Mouse (Mus musculus): ENCODE measurements around the gene Tpgs1.
A peak's percentile ranks its signal among the peaks of the same experiment; 100 is the strongest.

Gene Tpgs1

DNA sequence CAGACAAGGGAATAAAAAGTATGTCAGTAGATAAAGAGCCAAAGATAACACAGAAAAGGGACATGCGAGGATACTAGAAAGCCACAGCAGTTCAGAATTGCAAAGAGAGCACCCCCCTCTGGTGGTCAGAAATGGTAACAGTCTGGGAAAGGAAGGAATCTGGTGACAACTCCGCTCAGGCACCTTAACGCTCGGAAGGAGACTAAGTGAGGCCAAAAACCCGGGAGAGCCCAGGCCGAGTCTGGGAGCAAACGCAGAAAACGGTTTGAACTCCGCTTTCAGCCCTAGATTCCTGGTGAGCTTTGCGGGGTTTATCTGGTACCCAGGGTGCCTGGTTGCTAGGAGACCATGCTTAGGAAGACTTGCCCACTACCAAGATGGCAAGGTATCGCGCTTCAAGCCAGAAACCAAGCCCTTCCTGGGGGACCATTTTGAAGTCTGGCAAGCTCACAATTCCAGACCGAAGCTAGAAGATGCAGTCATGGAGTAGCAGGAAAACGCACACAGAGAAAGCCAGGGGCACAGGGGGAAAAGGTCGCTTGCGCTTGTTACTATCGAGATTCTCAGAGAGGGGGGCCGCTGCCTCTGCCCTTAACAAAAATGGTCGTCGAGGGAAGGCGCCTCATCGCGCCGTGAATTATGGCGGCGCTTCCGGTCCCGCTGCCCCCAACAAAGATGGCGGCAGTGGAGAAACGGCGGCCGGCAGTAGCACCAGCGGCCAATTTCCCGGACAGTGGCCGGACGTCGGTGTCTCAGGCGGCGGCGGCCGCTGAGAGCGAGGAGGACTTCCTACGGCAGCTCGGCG, at the start of gene Tpgs1:
Tpgs1 (plus strand) TSS at position 599 of the 805 bp plus-strand sequence.
- DNase-seq (ENCODE audit: extremely low spot score, low spot score): peak; percentile 97

DNA sequence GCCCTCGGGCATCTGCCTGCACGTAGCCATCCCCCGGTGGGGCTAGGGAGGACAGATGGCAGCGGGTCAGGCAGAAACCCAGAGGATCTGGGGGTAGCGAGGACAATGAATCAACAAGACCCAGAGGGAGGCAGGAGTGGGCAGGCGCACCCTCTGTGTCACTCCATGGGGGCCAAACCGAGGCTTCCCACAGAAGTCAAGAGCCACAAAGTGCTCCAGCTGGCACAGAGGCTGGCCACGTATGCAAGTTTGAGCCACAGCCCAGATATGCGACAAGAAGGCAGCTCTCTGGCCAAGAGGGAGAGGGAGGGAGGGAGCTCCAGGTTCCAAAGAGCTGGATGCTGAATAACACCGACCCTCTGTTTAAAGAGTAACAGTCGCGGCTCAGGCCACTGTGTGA, 45.2 kb upstream of the Tpgs1 start:
- no peak for DNase-seq (ENCODE audit: extremely low spot score, low spot score)

DNA sequence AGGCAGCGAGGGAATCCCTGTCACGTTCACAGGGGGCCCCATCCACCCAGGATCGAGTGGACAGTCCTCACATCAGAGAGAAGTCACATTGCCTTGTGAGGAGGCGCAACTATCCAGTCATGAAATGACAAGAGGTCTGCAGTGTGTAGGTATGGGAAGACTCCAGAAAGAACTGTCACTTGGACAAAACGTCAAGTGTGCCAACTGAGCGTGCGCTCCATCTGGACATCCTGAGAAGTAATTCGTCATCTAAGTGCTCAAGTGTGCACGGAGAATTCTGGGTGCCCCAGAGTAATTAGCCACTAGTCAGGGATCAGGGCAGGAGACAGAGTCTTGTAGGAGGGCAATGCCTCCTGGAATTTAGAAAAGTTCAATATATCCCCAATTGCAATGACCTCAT, 43.8 kb upstream of the Tpgs1 start:
- DNase-seq (ENCODE audit: extremely low spot score, low spot score): no peak

DNA sequence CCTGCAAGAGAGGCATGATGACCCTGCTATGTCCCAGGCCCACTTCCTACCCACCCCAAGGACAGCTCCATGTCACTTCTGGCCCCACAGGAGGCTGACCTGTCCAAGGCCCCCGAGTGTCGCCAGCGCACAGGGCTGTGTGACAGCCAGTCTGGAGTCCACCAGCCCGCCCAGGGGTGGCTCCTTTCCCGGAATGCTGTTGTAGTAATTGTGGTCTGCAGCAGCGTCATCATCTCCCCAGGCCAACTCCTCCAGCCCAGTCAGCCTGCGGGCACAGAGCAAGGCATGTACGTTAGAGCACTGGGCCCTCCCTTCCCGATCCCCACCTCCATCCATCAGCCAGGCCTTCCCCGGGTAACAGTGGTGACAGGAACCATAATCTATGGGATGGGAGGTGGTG, 43.0 kb upstream of the Tpgs1 start:
- no peak for DNase-seq (ENCODE audit: extremely low spot score, low spot score)

DNA sequence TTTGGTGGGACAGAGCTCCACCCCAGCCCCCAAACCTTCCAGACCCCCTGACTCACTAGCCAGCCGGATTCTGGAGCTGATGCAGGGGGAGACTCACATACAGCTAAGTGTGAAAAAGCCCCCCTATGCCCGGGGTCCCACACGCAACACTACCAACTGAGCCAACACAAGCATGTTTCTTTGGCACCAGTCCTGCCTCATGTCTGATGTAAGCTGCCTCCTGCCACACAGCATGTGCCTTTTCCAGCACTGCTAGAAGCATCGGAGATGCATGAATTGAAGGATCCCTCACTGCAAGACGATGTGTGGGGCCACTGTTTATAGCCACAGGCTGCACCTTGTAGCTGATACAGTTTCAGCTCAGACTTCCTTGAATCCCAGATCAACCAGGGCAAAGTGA, 40.8 kb upstream of the Tpgs1 start:
- no peak for DNase-seq (ENCODE audit: extremely low spot score, low spot score)

DNA sequence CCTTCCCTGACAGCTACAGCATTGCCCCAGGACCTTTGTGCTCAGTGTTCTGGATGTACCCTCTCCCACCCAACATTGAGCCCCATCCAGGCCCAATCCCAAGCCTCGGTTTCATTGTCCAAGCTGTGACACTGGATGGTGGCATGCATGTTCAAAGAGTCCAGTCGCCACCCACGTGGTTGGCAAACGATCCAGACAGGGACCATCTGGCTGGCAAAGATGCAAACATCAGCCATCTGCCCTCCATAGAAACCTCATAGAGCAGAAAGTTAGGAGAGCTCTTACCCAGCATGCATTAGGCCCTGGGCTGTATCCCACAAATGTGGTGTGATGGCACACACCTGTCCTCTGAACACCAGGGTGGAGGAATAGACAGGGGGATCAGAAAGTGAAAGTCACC, 37.7 kb upstream of the Tpgs1 start:
- no peak for DNase-seq (ENCODE audit: extremely low spot score, low spot score)

DNA sequence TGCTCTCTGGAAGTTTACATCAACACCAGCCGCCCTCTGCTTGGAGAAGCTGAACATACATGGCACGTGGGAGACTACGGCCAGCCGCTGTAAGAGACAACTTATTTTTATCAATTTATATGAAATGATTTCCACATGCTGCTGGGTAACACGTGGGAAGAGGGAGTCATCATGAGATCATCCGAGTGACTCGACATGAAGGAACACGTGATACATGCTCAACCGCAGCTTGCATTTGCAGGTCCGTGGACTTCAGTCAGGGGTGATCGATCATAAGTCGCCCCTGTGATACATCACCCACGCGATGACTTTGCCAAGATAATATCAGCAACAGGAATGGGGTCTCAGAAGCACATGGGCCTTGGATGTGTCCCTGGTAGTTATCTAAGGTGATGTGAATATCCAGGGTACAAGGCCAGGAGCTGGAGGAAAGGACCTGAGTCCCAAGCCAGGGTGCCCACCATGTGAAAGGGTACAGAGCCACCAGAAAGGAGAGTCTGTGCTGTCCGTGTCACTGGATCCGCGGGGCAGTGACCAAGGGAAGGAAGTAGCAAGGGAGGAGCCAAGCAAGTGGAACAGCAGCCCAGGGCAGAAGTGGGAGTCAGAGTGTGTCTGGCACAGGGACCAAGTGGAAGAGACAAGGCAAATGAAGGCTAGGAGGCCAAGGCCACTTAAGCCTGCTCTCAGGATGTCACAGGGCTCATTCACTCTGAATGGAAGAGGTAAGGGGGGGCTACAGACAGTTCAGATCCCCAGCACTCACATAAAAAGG, 36.0 kb upstream of the Tpgs1 start:
- no peak for DNase-seq (ENCODE audit: extremely low spot score, low spot score)

DNA sequence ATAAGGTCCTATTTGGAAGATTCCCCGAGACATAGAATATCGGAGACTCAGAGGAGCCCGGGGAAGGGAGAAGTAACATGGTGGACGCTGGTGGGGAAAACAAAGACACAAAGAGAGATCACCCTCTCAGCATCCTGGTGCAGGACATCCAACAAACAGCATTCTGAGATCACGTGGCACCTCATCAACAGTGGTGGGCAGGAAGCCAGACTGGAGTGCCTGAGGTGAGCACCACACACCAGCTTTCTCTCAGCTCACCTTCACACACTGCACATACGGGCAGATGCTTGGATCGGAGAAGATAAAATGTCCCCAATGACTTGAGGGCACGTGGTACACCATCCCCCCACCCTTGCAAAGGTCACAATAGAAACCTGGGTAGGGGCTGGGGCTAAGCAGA, 32.9 kb upstream of the Tpgs1 start:
- DNase-seq (ENCODE audit: extremely low spot score, low spot score): no peak

DNA sequence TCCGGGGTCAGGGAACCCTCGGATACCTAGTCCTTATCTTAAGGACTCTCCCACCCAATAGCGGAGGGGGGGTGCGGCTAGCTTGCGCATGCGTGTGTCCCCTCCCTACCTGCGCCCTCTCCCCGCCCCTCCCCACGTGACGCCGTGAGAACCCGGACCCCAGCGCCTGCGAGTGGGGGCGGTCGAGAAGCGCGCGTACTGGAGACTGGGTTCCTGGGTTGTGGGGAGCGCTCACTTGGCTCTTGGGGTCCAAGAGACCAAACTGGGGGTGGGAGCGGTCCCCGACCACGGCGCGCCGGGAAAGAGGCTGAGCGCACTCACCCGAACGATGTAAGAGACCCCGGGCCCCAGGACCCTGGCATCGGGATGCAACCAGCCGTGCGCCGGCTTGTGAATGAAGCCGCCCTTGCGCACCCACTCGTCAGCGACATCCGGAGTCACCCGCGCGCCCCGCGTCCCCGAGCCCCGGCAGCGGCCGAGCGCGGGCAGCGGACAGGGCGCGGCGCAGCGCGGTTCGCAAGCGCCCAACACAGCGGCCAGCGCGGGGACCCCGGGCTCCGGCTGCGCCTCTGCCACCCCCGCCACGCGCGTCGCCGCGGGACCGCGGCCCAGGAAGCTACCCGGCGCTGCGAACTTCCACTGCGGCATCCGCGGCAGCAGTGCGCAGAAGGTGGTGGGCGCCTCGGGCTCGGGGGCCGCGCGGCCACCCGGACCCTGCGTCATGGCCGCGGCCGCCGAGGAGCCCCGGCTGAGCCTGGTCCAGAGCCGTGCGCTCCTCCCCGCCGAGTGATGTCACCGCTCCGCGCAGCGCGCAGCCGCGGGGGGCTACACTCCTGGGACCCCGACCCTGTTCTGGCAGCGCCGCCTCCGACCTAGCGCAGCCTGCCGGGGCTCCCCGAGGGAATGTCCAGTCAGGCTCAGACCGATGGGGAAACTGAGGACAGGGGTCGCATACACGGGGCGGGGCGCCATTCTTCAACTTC, 31.8 kb upstream of the Tpgs1 start, which contains the start of gene Shc2:
Shc2 (minus strand) TSS at position 791 of the 983 bp plus-strand sequence.
- DNase-seq (ENCODE audit: extremely low spot score, low spot score): peak; percentile 75

DNA sequence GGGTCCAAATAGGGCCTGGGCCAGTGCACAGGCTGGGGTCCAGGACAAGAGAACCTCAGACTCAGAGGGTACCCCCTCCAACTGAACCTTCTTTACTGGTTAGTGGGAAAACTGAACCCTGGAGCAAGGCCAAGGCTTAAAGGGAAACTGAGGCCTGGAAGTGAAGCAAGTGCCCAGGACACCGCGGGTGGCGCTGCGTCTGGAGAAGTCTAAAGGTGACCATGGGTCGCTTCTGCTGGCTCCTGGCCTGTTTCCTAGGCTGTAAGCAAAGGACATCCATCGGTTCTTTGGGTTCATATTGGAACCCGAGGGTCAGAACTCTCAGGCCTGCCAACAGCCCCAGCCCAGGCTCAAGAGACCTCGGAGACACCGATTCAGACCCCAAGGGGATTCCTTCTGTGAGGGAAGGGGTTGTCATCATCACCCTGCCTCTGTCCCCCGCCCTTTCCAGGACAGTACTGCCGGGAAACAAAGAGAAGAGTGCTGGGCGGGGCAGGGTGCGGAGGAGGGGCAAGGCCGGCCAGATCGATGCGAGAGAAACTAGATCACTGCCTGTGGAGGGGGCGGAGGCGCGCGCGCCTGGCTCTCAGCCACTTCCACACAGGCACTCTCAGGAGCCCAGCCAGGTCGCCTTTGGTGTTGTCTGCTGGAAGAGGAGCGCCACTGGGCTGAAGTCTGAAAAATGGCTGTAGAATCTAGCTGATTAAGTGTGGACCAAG, 30.5 kb upstream of the Tpgs1 start:
- DNase-seq (ENCODE audit: extremely low spot score, low spot score): peak; percentile 70

DNA sequence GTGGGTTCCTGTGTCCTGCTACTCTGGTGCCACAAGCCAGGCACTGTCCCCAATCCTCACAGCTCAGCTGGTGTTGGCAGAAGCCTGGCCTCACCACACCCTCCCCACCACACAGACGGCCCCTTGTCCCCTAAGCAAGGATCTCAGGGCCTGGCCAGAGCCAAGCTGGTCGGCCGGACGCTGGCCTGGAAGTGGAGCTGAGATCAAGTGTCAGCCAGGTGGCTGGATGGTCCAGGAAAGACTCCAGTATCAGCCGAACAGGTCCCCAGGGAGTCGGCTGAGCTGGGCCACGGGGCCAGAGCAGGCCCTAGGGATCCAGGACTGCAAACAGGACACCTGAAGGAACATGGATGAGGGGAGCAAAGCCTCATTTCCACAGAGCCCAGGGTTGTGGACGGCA, 23.5 kb upstream of the Tpgs1 start, which contains the start of gene Odf3l2:
Odf3l2 (minus strand) TSS at position 28 of the 400 bp plus-strand sequence.
- no peak for DNase-seq (ENCODE audit: extremely low spot score, low spot score)

DNA sequence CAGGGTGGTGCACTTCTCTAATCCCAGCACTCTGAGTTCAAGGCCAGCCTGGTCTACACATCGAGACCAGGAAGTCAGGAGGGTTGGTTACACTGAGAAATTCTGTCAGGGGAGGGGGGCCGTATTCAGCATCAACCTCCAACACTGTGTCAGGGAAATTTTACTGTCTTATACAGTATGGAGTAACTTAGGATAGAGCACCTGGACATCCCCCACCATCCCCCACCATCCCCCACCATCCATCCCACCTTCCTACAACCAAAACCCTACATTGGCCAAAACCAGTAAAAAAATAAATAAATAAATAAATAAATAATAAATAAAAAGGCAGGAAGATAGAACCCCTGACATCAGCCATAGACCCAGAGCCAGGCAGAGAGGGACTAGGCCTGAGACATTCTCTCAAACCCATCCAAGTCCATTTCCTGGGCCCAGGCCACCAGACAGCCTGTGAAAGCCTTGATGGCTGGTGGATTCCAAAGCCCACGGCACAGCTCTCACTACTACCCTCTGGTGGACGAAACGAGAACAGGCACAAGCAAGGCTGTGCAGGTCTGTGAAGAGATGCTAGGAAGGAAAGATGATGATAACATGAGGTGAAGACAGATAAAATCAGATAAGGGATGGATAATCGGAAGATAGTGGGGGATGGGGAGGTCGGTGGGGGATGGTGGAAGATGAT, 20.0 kb upstream of the Tpgs1 start:
- DNase-seq (ENCODE audit: extremely low spot score, low spot score): peak; percentile 73

DNA sequence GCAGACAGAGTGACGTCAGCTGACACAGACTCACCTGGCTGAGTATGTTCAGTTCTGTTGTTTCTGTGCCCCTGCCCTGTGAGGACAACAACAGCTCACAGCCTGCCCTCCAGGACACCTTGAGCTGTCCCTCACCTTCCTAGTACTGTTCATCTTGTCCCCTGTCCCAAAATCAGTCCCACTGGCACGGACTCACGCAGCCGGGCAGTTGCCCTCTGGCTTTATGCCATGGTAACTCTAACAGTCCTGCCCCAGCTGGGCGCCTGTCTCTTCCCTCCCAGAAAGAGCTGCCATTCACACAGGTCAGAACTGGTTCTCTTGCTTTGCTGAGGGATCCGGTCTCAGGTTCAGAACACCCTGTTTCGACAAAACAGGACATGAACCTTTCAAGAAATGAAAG, 16.4 kb upstream of the Tpgs1 start:
- no peak for DNase-seq (ENCODE audit: extremely low spot score, low spot score)

DNA sequence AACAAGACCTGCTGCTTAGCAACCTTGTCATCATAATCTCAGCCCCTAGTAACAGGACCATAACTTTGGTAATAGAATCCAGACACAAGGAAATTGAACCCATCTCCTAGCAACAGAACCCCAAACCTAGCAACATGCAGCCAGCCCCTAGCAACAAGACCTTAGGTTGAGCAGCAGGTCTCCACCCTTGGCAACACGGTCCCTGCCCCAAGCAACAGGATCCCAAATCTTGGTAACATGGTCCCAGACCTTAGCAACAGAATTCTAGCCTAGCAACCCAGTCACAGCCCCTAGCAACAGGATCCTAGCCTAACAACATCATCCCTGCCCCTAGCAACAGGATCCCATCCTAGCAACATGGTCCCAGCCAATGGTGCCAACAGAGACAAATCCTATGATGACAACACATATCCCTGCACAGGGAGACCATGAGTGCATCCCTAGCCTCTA, 14.2 kb upstream of the Tpgs1 start:
- DNase-seq (ENCODE audit: extremely low spot score, low spot score): peak; percentile 29

DNA sequence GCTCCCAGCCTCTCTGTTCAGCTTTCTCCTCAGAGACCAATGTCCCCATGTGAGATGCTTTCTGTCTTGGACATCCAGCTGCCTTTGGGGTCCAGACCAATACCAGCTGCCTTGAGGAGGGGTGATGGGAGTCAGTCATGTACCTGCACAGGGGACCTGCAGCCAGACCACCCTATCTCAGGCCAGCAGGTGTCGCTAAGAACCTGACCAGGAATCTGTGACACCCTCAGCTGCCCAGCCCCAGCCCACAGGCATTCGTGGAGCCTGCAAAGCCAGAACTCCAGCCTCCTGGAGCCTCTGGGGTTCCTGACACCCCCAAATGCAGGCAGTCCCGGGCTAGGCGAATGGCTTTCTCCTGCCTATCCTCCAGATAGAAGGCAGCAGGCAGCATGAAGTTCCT, 10.3 kb upstream of the Tpgs1 start:
- DNase-seq (ENCODE audit: extremely low spot score, low spot score): no peak

DNA sequence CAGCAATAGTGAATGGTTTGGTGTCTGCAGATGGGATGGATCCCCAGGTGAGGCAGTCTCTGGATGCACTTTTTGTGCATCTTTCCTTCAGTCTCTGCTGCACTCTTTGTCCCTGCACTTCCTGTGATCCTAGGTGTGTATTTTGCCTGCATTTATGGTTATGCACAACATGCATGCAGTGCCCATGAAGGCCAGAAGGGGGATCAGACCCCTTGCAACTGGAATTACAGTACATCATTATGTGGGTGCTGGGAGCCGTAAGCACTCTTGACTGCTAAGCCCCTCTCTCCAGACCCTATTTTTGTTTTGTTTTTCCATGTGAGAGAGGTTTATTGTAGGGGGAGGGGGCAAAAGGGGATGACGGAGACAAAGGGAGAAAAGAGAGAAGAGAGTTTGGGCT, 8.9 kb upstream of the Tpgs1 start:
- DNase-seq (ENCODE audit: extremely low spot score, low spot score): no peak

DNA sequence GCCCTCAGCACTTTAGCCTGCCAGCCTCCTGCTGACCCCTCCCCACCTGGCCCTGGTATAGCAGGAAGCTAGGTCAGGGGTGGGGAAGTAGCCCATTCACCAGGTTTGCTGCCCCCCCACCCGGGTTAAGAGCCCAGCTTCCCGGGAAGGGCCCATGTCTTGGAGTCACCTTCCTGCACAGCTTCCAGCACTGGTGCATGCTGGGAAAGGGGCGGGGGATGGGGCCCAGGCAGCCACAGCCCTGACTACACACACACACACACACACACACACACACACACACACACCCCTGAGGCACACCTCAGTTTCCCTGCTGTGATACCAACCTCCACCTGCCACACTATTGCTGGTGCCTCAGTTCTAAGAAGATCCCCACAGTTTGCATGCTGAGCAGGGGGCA, 7.3 kb upstream of the Tpgs1 start:
- DNase-seq (ENCODE audit: extremely low spot score, low spot score): no peak

DNA sequence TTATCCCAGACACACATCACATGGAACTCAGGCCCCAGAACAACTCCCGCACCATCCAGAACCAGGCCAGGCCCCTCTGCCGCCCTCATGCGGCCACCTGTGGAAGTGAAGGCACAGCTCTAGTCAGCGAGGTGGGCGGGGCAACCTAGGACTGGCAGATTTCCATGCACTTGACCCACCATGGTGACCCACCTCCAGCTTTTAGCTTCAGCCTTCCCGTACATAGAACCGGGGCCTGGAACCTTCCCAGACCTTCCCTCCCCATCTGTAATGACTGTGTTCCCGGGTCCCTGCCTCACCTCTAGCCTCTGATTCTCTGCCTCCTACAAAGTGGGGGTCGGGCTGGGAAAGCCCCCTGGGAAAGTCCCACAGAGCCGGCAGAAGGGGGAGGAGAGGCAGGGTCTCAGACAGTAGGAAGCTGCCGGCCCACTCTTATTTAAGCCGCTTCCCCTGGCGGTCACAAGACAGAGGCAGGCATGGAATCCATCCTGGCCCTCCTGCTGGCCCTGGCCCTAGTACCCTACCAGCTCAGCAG, 5.0 kb upstream of the Tpgs1 start, which contains the start of gene Madcam1:
Madcam1 (plus strand) TSS at position 429 of the 535 bp plus-strand sequence.
- peak; percentile 88 for DNase-seq (ENCODE audit: extremely low spot score, low spot score)

DNA sequence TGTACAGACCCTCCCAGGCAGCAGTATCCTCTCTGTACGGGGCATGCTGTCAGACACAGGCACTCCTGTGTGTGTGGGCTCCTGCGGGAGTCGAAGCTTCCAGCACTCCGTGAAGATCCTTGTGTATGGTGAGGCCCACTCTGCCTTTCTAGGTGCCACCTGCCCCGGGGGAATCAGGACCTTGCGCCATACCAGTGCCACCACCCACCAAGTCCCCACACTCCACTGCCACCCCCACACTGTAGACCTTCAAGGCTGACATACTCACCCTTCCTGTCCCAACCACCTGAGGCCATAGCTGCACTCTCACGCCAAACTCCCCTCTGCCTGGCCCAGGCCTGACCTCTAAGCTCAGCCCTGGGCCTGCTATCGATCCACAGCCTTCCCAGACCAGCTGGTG, 4.1 kb upstream of the Tpgs1 start:
- DNase-seq (ENCODE audit: extremely low spot score, low spot score): no peak

DNA sequence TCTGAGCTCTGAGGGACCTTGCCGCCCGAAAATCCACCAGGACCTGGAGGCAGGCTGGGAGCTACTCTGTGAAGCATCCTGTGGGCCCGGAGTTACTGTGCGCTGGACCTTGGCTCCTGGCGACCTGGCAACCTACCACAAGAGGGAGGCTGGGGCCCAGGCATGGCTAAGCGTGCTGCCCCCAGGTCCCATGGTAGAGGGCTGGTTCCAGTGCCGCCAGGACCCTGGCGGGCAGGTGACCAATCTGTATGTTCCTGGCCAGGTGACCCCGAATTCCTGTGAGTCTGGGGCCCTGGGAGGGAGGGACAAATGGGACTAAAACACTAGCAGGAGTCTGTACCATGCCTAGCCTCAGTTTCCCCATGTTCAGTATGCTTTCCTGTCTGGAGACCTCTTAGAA, 2.7 kb upstream of the Tpgs1 start:
- DNase-seq (ENCODE audit: extremely low spot score, low spot score): no peak
